Mouse (Mus musculus) embryonic stem cell, embryonic (primary cell): ENCODE results near the gene Ap1g2.

Experiments used
- CTCF ChIA-PET, 4 experiments: fragments of 300-600 bp in 2 of 4; fragments of 350-600 bp in 2 of 4; sonication (Branson Sonifier 250); formaldehyde crosslinking; loops; one replicate each; lab custom pipeline; 2022; ENCODE audit warnings: inconsistent platforms in 2 of 4; lab: Charles Lee
- POLR2A ChIA-PET, 4 experiments: fragments of 300-600 bp in 2 of 4; fragments of 350-600 bp in 2 of 4; sonication (Branson Sonifier 250); formaldehyde crosslinking; loops; one replicate each; lab custom pipeline; 2022; ENCODE audit warnings: antibody characterized with exemption in 4 of 4, inconsistent platforms in 1 of 4; lab: Charles Lee

Gene Ap1g2

GRCm38 (mm10) chr14:55102253-55102785 is 4.1 kb downstream of the Ap1g2 start:
- CTCF ChIA-PET, result interaction anchor here (0.5 to 14.9 kb wide), 7 partner anchors 20 to 87 kb away, joined by 3 to 342 read pairs (median 4); partner anchors contain the start of gene Ngdn (in 1 of the 4)
- POLR2A ChIA-PET, result interaction anchor here in 1 of 4 experiments (0.5 to 1.6 kb wide), 7 partner anchors 8 to 908 kb away, joined by 3 to 5 read pairs (median 3); partner anchors contain the start of gene Zfhx2

GRCm38 (mm10) chr14:55101592-55101991 is 4.8 kb downstream of the Ap1g2 start:
- CTCF ChIA-PET, result interaction anchor here in 3 of 4 experiments (0.7 to 14.9 kb wide), 11 partner anchors 16 to 79 kb away, joined by 3 to 342 read pairs (median 4); no protein-coding TSS in a partner anchor
- POLR2A ChIA-PET, result interaction anchor here in 2 of 4 experiments (0.9 to 3.9 kb wide), 6 partner anchors 8 to 207 kb away, joined by 3 to 23 read pairs (median 4); no protein-coding TSS in a partner anchor

GRCm38 (mm10) chr14:55098067-55098466 is 8.3 kb downstream of the Ap1g2 start:
- POLR2A ChIA-PET, result interaction anchor here (0.6 to 19.5 kb wide), 19 partner anchors 10 to 83 kb away, joined by 3 to 360 read pairs (median 3); partner anchors contain the start of gene Ngdn (in 2 of the 4)
- CTCF ChIA-PET, result interaction anchor here (0.5 to 14.9 kb wide), 43 partner anchors 8 to 1196 kb away, joined by 3 to 342 read pairs (median 4); partner anchors contain the start of genes Ngdn (in 2 of the 4), Ap1g2 (in 1 of the 4), Gm29776 (in 1 of the 4) and Nedd8 (in 1 of the 4)

GRCm38 (mm10) chr14:55097646-55098045 is 8.7 kb downstream of the Ap1g2 start:
- CTCF ChIA-PET, result interaction anchor here (0.5 to 14.9 kb wide), 38 partner anchors 9 to 1196 kb away, joined by 3 to 342 read pairs (median 4); partner anchors contain the start of genes Ngdn (in 2 of the 4) and Ap1g2 (in 1 of the 4)
- POLR2A ChIA-PET, result interaction anchor here (0.6 to 19.5 kb wide), 20 partner anchors 8 to 82 kb away, joined by 3 to 360 read pairs (median 4); partner anchors contain the start of gene Ngdn (in 2 of the 4)

GRCm38 (mm10) chr14:55096573-55097087 is 9.8 kb downstream of the Ap1g2 start:
- ChIA-PET CTCF (interaction anchor here (0.7 to 14.9 kb wide), 18 partner anchors 10 to 309 kb away, joined by 3 to 342 read pairs (median 10); partner anchors contain the start of genes Jph4 (in 1 of the 4) and Ngdn (in 1 of the 4)), POLR2A (interaction anchor here (0.8 to 19.5 kb wide), 18 partner anchors 8 to 495 kb away, joined by 3 to 360 read pairs (median 8); partner anchors contain the start of genes Ngdn (in 2 of the 4), Ap1g2 (in 1 of the 4), Jph4 (in 1 of the 4) and Psme2 (in 1 of the 4))

- POLR2A ChIA-PET, result interaction anchor here (0.6 to 19.5 kb wide), 26 partner anchors 9 to 496 kb away, joined by 3 to 360 read pairs (median 8); partner anchors contain the start of genes Ap1g2 (in 2 of the 4), Ngdn (in 2 of the 4), A730061H03Rik (in 1 of the 4) and Dcaf11 (in 1 of the 4)
- CTCF ChIA-PET, result interaction anchor here (0.5 to 14.9 kb wide), 18 partner anchors 11 to 367 kb away, joined by 3 to 342 read pairs (median 7); partner anchors contain the start of genes Jph4 (in 1 of the 4) and Ngdn (in 1 of the 4)
Measured at GRCm38 (mm10) chr14:55095671-55096070, 10.7 kb downstream of the Ap1g2 start.

- POLR2A ChIA-PET, result interaction anchor here (0.5 to 19.5 kb wide), 36 partner anchors 9 to 465 kb away, joined by 3 to 360 read pairs (median 5); partner anchors contain the start of genes Ngdn (in 3 of the 4), Ap1g2 (in 2 of the 4), A730061H03Rik (in 1 of the 4) and Dcaf11 (in 1 of the 4)
- CTCF ChIA-PET, result interaction anchor here (0.5 to 14.9 kb wide), 22 partner anchors 10 to 368 kb away, joined by 3 to 342 read pairs (median 5); partner anchors contain the start of genes Jph4 (in 1 of the 4) and Ngdn (in 1 of the 4)
Measured at GRCm38 (mm10) chr14:55095263-55095662, 11.1 kb downstream of the Ap1g2 start.

- ChIA-PET CTCF (interaction anchor here (0.8 to 14.9 kb wide), 36 partner anchors 9 to 444 kb away, joined by 3 to 342 read pairs (median 5); partner anchors contain the start of genes Ap1g2 (in 1 of the 4), Jph4 (in 1 of the 4) and Ngdn (in 1 of the 4)), POLR2A (interaction anchor here (0.5 to 19.5 kb wide), 44 partner anchors 9 to 689 kb away, joined by 3 to 360 read pairs (median 5); partner anchors contain the start of genes Ap1g2 (in 3 of the 4), Ngdn (in 3 of the 4), Efs (in 2 of the 4) and A730061H03Rik (in 1 of the 4))
Measured at GRCm38 (mm10) chr14:55094704-55095231, 11.6 kb downstream of the Ap1g2 start, which contains the start of gene Thtpa. Gene Thtpa (plus strand): TSS chr14:55094784.

- ChIA-PET POLR2A (interaction anchor here (0.7 to 19.5 kb wide), 39 partner anchors 8 to 690 kb away, joined by 3 to 360 read pairs (median 5); partner anchors contain the start of genes Ap1g2 (in 3 of the 4), Ngdn (in 3 of the 4), Efs (in 2 of the 4) and A730061H03Rik (in 1 of the 4)), CTCF (interaction anchor here (0.5 to 14.9 kb wide), 34 partner anchors 8 to 443 kb away, joined by 3 to 342 read pairs (median 5); partner anchors contain the start of genes Ngdn (in 2 of the 4), Ap1g2 (in 1 of the 4) and Jph4 (in 1 of the 4))
Measured at GRCm38 (mm10) chr14:55093927-55094326, 12.5 kb downstream of the Ap1g2 start.

GRCm38 (mm10) chr14:55092011-55092577 is 14.3 kb downstream of the Ap1g2 start, which contains the start of gene Zfhx2:
Gene Zfhx2 (minus strand): TSS chr14:55092324.
- POLR2A ChIA-PET, result interaction anchor here (0.6 to 19.5 kb wide), 27 partner anchors 8 to 1993 kb away, joined by 3 to 360 read pairs (median 4); partner anchors contain the start of genes Ngdn (in 2 of the 4), Ap1g2 (in 1 of the 4), Efs (in 1 of the 4) and Gmpr2 (in 1 of the 4)
- CTCF ChIA-PET, result interaction anchor here (0.6 to 14.9 kb wide), 18 partner anchors 9 to 405 kb away, joined by 3 to 342 read pairs (median 4); partner anchors contain the start of genes Ngdn (in 2 of the 4) and Ap1g2 (in 1 of the 4)

GRCm38 (mm10) chr14:55091209-55091865 is 15.1 kb downstream of the Ap1g2 start:
- ChIA-PET CTCF (interaction anchor here (1.0 to 14.9 kb wide), 11 partner anchors 12 to 405 kb away, joined by 3 to 342 read pairs (median 4); partner anchors contain the start of genes Ap1g2 (in 1 of the 4) and Ngdn (in 1 of the 4)), POLR2A (interaction anchor here in 3 of 4 experiments (0.6 to 19.5 kb wide), 11 partner anchors 9 to 392 kb away, joined by 3 to 360 read pairs (median 7); partner anchors contain the start of gene Ngdn (in 2 of the 3))

- POLR2A ChIA-PET, result interaction anchor here in 3 of 4 experiments (0.5 to 19.5 kb wide), 5 partner anchors 10 to 401 kb away, joined by 3 to 360 read pairs (median 15); partner anchors contain the start of gene Carmil3 (in 1 of the 3)
Measured at GRCm38 (mm10) chr14:55089199-55089947, 17.0 kb downstream of the Ap1g2 start.

GRCm38 (mm10) chr14:55086009-55086514 is 20.3 kb downstream of the Ap1g2 start:
- CTCF ChIA-PET, result interaction anchor here in 3 of 4 experiments (0.6 to 3.8 kb wide), 14 partner anchors 8 to 75 kb away, joined by 3 to 18 read pairs (median 4); partner anchors contain the start of gene Thtpa (in 2 of the 3)
- POLR2A ChIA-PET, result interaction anchor here (0.5 to 19.5 kb wide), 36 partner anchors 8 to 768 kb away, joined by 3 to 360 read pairs (median 6); partner anchors contain the start of genes Ngdn (in 2 of the 4), Thtpa (in 2 of the 4), A730061H03Rik (in 1 of the 4) and Ap1g2 (in 1 of the 4)

More at GRCm38 (mm10) chr14:55089199-55089947, 17.0 kb downstream of the Ap1g2 start:
- CTCF ChIA-PET, result interaction anchor here in 2 of 4 experiments (0.6 to 7.4 kb wide), 2 partner anchors 9 to 12 kb away, joined by 12 to 87 read pairs; no protein-coding TSS in a partner anchor
